Mouse (Mus musculus): ENCODE data around the gene Wipi1. TPM values are rescaled to one million over a fixed set of nuclear protein-coding genes. Genes with fewer than 3 reads are reported as not detected.

Gene Wipi1
- polyA plus RNA-seq (2017; shearing (Covaris generic)) = 0.54 TPM

GRCm38 (mm10) chr11:109611303-109612149 is at the start of gene Wipi1:
Gene Wipi1, minus strand, starts transcription at chr11:109611967.

GRCm38 (mm10) chr11:109649206-109649605 is 37.4 kb upstream of the Wipi1 start, which contains the start of gene Prkar1a:
Gene Prkar1a, plus strand, starts transcription at chr11:109649405.

Other genes with a start within 250 kb of the Wipi1 start
- 410 TPM for gene Gna13, start 249.1 kb downstream of the Wipi1 start, polyA plus RNA-seq (2017; shearing (Covaris generic))
- gene 9930022D16Rik, start 198.1 kb downstream of the Wipi1 start, polyA plus RNA-seq (2017; shearing (Covaris generic)) = 1.1 TPM
- gene Amz2, start 186.0 kb downstream of the Wipi1 start, polyA plus RNA-seq (2017; shearing (Covaris generic)) = 99.7 TPM
- 0.99 TPM for gene Arsg, start 138.6 kb downstream of the Wipi1 start, polyA plus RNA-seq (2017; shearing (Covaris generic))
- 23.2 TPM for gene Slc16a6, start 138.4 kb downstream of the Wipi1 start, polyA plus RNA-seq (2017; shearing (Covaris generic))
- 613 TPM for gene Prkar1a, start 37.4 kb upstream of the Wipi1 start, polyA plus RNA-seq (2017; shearing (Covaris generic))
- 2.8 TPM for gene Fam20a, start 110.3 kb upstream of the Wipi1 start, polyA plus RNA-seq (2017; shearing (Covaris generic))
- not detected for gene 1700012B07Rik, start 216.1 kb upstream of the Wipi1 start, polyA plus RNA-seq (2017; shearing (Covaris generic))

Data from effector memory CD4-positive, alpha-beta T cell, adult 5 months (primary cell).